Mouse (Mus musculus) CH12.LX (cell line): ENCODE data around the gene Gpr183. TPM values are rescaled to one million over a fixed set of nuclear protein-coding genes. Genes with fewer than 3 reads are reported as not detected.

Experiments
- DNase-seq: peaks from one replicate; pipeline ENCODE4 v3.0.0-alpha.2; 2013; ENCODE audit errors: extremely low read depth
- H3K27ac ChIP-seq: 2 replicates; pipeline ENCODE4 v1.5.1; 2012; ENCODE audit warnings: low read depth, mild to moderate bottlenecking, control low read depth, moderate library complexity; ENCODE audit not compliant: insufficient read depth
- H3K27me3 ChIP-seq: replicated peaks from 2 replicates; pipeline ENCODE3; 2012; ENCODE audit warnings: inconsistent platforms
- H3K36me3 ChIP-seq, 2 experiments: replicated peaks in 1 of 2; 2 replicates each; pipeline versions ENCODE3 to v1.6.1; 2012; ENCODE audit warnings: inconsistent platforms in 1 of 2, low read length in 1 of 2, mild to moderate bottlenecking in 1 of 2, mixed read lengths in 1 of 2, moderate library complexity in 1 of 2; ENCODE audit not compliant: control insufficient read depth in 1 of 2, insufficient read depth in 1 of 2
- H3K4me1 ChIP-seq, 2 experiments: 2 replicates each; pipeline ENCODE4 v1.6.1; 2012; ENCODE audit warnings: inconsistent platforms in 1 of 2, moderate library complexity in 1 of 2; ENCODE audit not compliant: insufficient read depth in 2 of 2, control insufficient read depth in 1 of 2
- H3K4me2 ChIP-seq: 2 replicates; pipeline ENCODE4 v1.6.1; 2012; ENCODE audit warnings: low read depth, mild to moderate bottlenecking, control low read depth; ENCODE audit not compliant: poor library complexity, insufficient read depth, severe bottlenecking
- H3K4me3 ChIP-seq, 3 experiments: fragments of 150-350 bp in 1 of 3; sonication (generic) in 1 of 3; replicated peaks in 1 of 3; 2 replicates each; pipeline versions ENCODE3 to v1.5.1; 2011 to 2012; ENCODE audit warnings: low read depth in 2 of 3, low read length in 2 of 3, mild to moderate bottlenecking in 2 of 3, moderate library complexity in 2 of 3, control low read depth in 1 of 3, improper control_type of control experiment in 1 of 3, inconsistent platforms in 1 of 3, mixed read lengths in 1 of 3; ENCODE audit not compliant: poor library complexity in 1 of 3
- H3K79me2 ChIP-seq: replicated peaks from 2 replicates; pipeline ENCODE4 v1.6.1; 2012; ENCODE audit warnings: mild to moderate bottlenecking, moderate library complexity; ENCODE audit not compliant: control insufficient read depth, poor library complexity, insufficient read depth, severe bottlenecking; ENCODE audit errors: extremely low read depth
- H3K9ac ChIP-seq: 2 replicates; pipeline ENCODE4 v1.6.1; 2012; ENCODE audit warnings: low read depth, mild to moderate bottlenecking, control low read depth, moderate library complexity; ENCODE audit not compliant: insufficient read depth
- H3K9me3 ChIP-seq: replicated peaks from 2 replicates; pipeline ENCODE3; 2012; ENCODE audit warnings: low read length, inconsistent platforms, mixed read lengths
- BHLHE40 ChIP-seq: IDR thresholded peaks from 2 replicates; pipeline ENCODE4 v1.6.1; 2011; ENCODE audit warnings: mild to moderate bottlenecking, low read depth, low read length, improper control_type of control experiment
- CTCF ChIP-seq, 2 experiments: IDR thresholded peaks in 1 of 2; conservative IDR thresholded peaks in 1 of 2; 2 replicates each; pipeline ENCODE4 v1.5.1; 2011 to 2012; ENCODE audit warnings: low read depth in 2 of 2, low read length in 2 of 2, improper control_type of control experiment in 1 of 2, inconsistent platforms in 1 of 2, mild to moderate bottlenecking in 1 of 2, moderate library complexity in 1 of 2
- E2F4 ChIP-seq: IDR thresholded peaks from 2 replicates; pipeline ENCODE4 v1.6.1; 2011; ENCODE audit warnings: low read depth, low read length, improper control_type of control experiment; ENCODE audit not compliant: insufficient replicate concordance
- IRF4 ChIP-seq: IDR thresholded peaks from 2 replicates; pipeline ENCODE4 v1.6.1; 2014; ENCODE audit warnings: low read depth, mild to moderate bottlenecking, inconsistent platforms, low read length, improper control_type of control experiment
- JUN ChIP-seq: IDR thresholded peaks from 2 replicates; pipeline ENCODE4 v1.6.1; 2011; ENCODE audit warnings: low read depth, mild to moderate bottlenecking, low read length, improper control_type of control experiment, moderate library complexity; ENCODE audit not compliant: insufficient read depth
- JUND ChIP-seq: conservative IDR thresholded peaks from 2 replicates; pipeline ENCODE4 v1.6.1; 2011; ENCODE audit warnings: low read depth, low read length, improper control_type of control experiment
- MAFK ChIP-seq: IDR thresholded peaks from 2 replicates; pipeline ENCODE4 v1.6.1; 2011; ENCODE audit warnings: low read length, improper control_type of control experiment; ENCODE audit not compliant: insufficient replicate concordance
- MAX ChIP-seq: IDR thresholded peaks from 2 replicates; pipeline ENCODE4 v1.6.1; 2011; ENCODE audit warnings: low read length, improper control_type of control experiment
- MAZ ChIP-seq: IDR thresholded peaks from 2 replicates; pipeline ENCODE4 v1.6.1; 2012; ENCODE audit warnings: low read depth, mild to moderate bottlenecking, inconsistent platforms, low read length, improper control_type of control experiment, moderate library complexity
- NELFE ChIP-seq: IDR thresholded peaks from 2 replicates; pipeline ENCODE4 v1.6.1; 2011; ENCODE audit warnings: low read depth, low read length, improper control_type of control experiment
- NRF1 ChIP-seq: IDR thresholded peaks from 2 replicates; pipeline ENCODE4 v1.6.1; 2014; ENCODE audit warnings: low read depth, mild to moderate bottlenecking, inconsistent platforms, low read length, improper control_type of control experiment, moderate library complexity
- PAX5 ChIP-seq: IDR thresholded peaks from 2 replicates; pipeline ENCODE4 v1.6.1; 2012; ENCODE audit warnings: low read length, inconsistent platforms, mixed read lengths
- POLR2AphosphoS2 ChIP-seq: IDR thresholded peaks from 2 replicates; pipeline ENCODE4 v1.6.1; 2011; ENCODE audit warnings: low read depth, low read length, improper control_type of control experiment
- RAD21 ChIP-seq: IDR thresholded peaks from 2 replicates; pipeline ENCODE4 v1.6.1; 2011; ENCODE audit warnings: low read depth, mild to moderate bottlenecking, low read length, improper control_type of control experiment, moderate library complexity
- SIN3A ChIP-seq: IDR thresholded peaks from 2 replicates; pipeline ENCODE4 v1.6.1; 2012; ENCODE audit warnings: low read length, improper control_type of control experiment, inconsistent platforms
- SMC3 ChIP-seq: IDR thresholded peaks from 2 replicates; pipeline ENCODE4 v1.6.1; 2011; ENCODE audit warnings: low read depth, low read length, improper control_type of control experiment
- UBTF ChIP-seq: IDR thresholded peaks from 2 replicates; pipeline ENCODE4 v1.6.1; 2012; ENCODE audit warnings: low read depth, mild to moderate bottlenecking, inconsistent platforms, low read length, improper control_type of control experiment, moderate library complexity
- ZC3H11A ChIP-seq: IDR thresholded peaks from 2 replicates; pipeline ENCODE4 v1.6.1; 2012; ENCODE audit warnings: low read depth, mild to moderate bottlenecking, inconsistent platforms, low read length, improper control_type of control experiment
- dilution Hi-C: fragments of 300-500 bp; cut with MboI; formaldehyde crosslinking; loops from 2 replicates; pipeline ENCODE4 v1.14.3; 2020; ENCODE audit warnings: low sequenced_read_pairs; ENCODE audit not compliant: extremely low pct_unique_long_range_greater_than_20kb, extremely low pct_ligation_motif_present
- in situ Hi-C: fragments of 300-500 bp; cut with MboI; formaldehyde crosslinking; loops from 3 replicates; pipeline ENCODE4 v1.14.3; 2019; ENCODE audit warnings: low sequenced_read_pairs, low pct_ligation_motif_present, low pct_unique_long_range_greater_than_20kb, mixed read lengths
- polyA plus RNA-seq: library from polyadenylated mRNA; unstranded; fragments of >175 nt; gene quantifications from 2 replicates; pipeline ENCODE4 v1.2.1, GENCODE M21; 2012; ENCODE audit warnings: low read depth; ENCODE audit not compliant: insufficient read length
- total RNA-seq, 2 experiments: library from RNA; depleted of rRNA; stranded (reverse); fragments of 300-350 nt in 1 of 2; fragments of >200 nt in 1 of 2; gene quantifications; 2 replicates each; pipeline ENCODE4 v1.2.3; 2012 to 2014

The Gpr183 gene
- total and polyA plus RNA-seq, 3 experiments: 3.6 to 16.3 (median 8.3) TPM

- H3K27ac ChIP-seq: no peak overlapping the region
- TF ChIP-seq IRF4 (no peak), SMC3 (no peak), ZC3H11A (no peak), CTCF (conservative IDR thresholded peaks at IDR 0.05 in 1 of 2, IDR thresholded peaks at IDR 0.05 in 1 of 2; ENCODE audit: low read depth in 2 of 2, low read length in 2 of 2) (no peak), MAFK (no peak)
Measured at GRCm38 (mm10) chr14:122012814-122013213, 47.8 kb upstream of the Gpr183 start.

GRCm38 (mm10) chr14:122012193-122012592 is 47.2 kb upstream of the Gpr183 start:
- no peak for DNase-seq
- Histone ChIP-seq H3K27ac (no peak overlapping the region), H3K79me2 (no peaks in the 10 kb centered on the region), H3K9ac (no peak overlapping the region), H3K27me3 (no peaks in the 10 kb centered on the region), H3K9me3 (no peaks in the 10 kb centered on the region), H3K36me3 (peaks cover 15 to 55% of the 10 kb centered on the region in 2 experiments), H3K4me1 (peaks cover 14 to 68% of the 10 kb centered on the region in 2 experiments; a peak in 3 of 4 replicates), H3K4me2 (no peak overlapping the region), H3K4me3 (no peak overlapping the region)
- dilution Hi-C loops: no loop called here
- no peak for TF ChIP-seq SIN3A
- no peak for TF ChIP-seq NRF1
- TF ChIP-seq PAX5: no peak
- no peak for TF ChIP-seq POLR2AphosphoS2
- no peak for TF ChIP-seq E2F4
- TF ChIP-seq MAZ: no peak
- no peak for TF ChIP-seq JUN
- TF ChIP-seq JUND: no peak
- no peak for TF ChIP-seq ZC3H11A
- TF ChIP-seq BHLHE40: no peak
- no peak for TF ChIP-seq NELFE
- no peak for TF ChIP-seq RAD21
- no peak for TF ChIP-seq UBTF
- TF ChIP-seq MAX: no peak
- TF ChIP-seq CTCF (conservative IDR thresholded peaks at IDR 0.05 in 1 of 2, IDR thresholded peaks at IDR 0.05 in 1 of 2; ENCODE audit: low read depth in 2 of 2, low read length in 2 of 2): no peak
- in situ Hi-C loops: no loop called here

More at GRCm38 (mm10) chr14:122012814-122013213, 47.8 kb upstream of the Gpr183 start:
- in situ Hi-C loops: no loop called here
- Histone ChIP-seq H3K9me3 (no peaks in the 10 kb centered on the region), H3K9ac (no peak overlapping the region), H3K4me1 (peaks cover 14 to 75% of the 10 kb centered on the region in 2 experiments; a peak in 3 of 4 replicates), H3K79me2 (no peaks in the 10 kb centered on the region), H3K27me3 (no peaks in the 10 kb centered on the region), H3K4me2 (no peak overlapping the region), H3K4me3 (no peak overlapping the region), H3K36me3 (peaks cover 15 to 55% of the 10 kb centered on the region in 2 experiments)
- DNase-seq: no peak
- dilution Hi-C loops: no loop called here
